Mouse (Mus musculus): ENCODE measurements at regions not wholly inside any gene's neighbourhood (a gene's known extent, or its start where the extent isn't known, plus 50 kb on each side); places are given as distances from the start of the nearest gene placed in this dataset.

GRCm38 (mm10) chr3:101162536-101163159 lies 52.6 kb upstream of the Ptgfrn start:
- no peak for DNase-seq (ENCODE audit: low spot score)

- DNase-seq (ENCODE audit: low spot score), result no peak
These were observed 52.0 kb upstream of the Ptgfrn start for GRCm38 (mm10) chr3:101161941-101162531.

- DNase-seq (ENCODE audit: low spot score), result no peak
These were observed 51.4 kb upstream of the Ptgfrn start for GRCm38 (mm10) chr3:101161421-101161940.

All from thymus, postnatal 0 days (tissue).